Mouse (Mus musculus) forelimb bud, embryonic 11.5 days (tissue): ENCODE data around the gene Kdm2b.

Experiments used
- DNase-seq: peaks from one replicate; pipeline ENCODE4 v3.0.0-alpha.2; 2012; ENCODE audit warnings: low read depth, low spot score

The Kdm2b gene

DNA sequence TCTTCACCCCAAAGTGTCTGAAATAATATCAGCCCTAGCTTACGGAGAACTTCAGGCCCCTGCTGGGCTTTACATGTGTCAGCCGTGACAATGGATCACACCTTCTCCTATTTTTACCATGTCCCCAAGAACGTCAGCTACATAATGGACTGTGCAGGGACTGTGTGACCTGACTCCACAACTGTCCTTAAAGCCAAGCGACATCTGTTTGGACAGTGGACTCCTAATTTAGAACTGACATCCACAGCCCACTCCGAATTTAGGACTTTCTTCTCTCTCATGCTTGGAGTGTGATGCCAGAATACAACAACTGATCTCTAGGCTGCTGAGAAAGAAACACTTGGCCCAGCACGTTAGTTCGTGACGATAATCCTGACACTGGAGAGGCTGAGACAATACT, 62.5 kb downstream of the Kdm2b start:
- DNase-seq = no peak

DNA sequence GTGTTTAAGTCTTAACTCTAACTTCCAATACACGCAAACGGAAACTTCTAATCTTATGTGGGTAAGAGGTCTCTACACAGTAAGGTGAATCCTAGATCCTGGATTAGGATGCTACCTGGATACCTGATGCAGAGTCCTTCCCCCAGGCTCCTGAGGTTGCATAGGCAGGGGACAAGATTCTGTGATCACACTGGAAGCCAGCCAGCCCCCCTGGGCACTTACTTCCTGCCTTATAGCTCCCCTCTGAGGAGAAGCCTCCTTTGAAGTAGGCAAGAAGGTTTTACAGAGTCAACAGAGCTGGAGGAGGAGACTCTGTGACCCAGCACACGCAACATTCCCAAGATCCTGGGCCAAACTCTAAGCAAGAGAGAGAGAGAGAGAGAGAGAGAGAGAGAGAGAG, 63.3 kb downstream of the Kdm2b start:
- DNase-seq = no peak

DNA sequence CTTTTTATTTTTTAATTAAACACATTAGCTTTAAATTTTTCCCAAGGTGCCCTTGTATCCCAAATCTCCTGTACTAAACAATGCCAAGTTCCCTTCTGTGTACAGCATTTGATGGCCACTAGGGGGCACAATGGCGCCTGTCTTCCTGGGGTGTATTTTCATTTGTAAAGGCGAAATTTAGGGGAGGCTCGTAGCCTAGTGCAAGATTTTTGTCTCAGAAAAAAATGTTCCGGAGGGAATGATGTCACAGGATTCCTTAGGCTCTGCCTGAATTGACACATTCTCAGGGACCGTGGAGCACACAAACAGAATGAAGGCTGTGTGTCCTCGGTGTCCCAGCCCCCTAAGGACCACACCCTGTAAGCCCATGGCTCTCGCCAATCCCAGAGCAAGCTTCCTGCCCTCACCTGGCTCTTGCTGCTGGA, 64.1 kb downstream of the Kdm2b start:
- peak; percentile 68 for DNase-seq

DNA sequence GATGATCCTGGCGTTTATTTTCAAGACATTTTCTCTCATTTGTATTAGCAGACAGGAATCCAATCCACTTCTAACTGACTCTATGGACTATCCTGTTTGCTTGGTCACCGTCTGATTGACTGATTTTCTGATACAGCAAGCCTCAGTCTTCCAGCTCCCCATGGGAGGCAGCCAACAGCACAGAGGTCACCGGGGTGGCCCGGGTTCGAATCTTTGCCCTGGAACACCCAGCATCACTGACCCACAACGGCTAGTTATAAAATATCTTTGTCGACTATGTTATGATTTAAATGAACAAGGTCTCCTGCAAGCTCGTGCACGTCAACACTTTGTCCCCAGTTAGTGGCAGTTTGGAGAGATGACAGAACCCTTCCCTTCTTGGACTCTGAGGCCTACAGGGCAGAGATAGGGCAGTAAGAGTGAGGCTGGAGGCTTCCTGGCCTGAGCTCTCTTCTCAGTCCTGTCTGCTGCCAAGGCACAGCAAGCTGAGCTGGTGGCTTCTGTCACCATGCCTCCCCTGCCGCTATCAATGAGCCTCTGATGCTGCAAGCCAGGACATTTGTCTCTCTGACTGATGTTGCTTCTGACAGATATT, 65.7 kb downstream of the Kdm2b start:
- no peak for DNase-seq

DNA sequence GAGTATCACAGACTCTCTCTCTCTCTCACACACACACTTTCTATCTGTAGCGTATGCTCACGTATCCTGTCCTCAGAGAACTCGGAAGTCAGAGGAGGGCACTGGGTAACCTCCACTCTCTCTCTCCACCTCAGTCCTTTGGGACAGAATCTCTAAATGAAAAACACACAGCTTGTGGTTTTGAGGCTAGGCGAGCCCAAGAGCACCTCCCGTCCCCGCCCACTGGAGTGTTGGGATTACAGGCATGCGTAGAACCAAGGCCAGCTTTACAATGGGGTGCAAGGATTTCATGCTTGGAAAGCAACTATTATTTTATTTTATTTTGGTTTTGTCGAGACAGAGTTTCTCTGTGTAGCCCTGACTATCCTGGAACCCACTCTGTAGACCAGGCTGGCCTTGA, 67.7 kb downstream of the Kdm2b start:
- no peak for DNase-seq

DNA sequence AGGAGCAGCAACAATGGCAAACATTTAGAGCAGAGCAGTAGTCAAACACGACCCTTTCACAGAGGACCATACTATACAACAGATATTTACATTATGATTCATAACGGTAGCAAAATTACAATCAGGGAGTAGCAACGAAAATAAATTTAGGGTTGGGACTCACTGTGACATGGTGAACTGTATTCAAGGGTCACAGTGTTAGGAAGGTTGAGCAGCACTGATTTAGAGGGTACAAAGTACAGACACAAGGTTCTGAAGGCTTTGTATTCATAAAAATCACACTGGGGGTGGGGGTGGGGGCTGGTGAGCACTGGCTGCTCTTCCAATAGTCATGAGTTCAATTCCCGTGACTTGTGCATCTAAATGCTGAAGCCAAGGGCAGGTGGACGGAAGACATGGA, 69.1 kb downstream of the Kdm2b start:
- DNase-seq = no peak

DNA sequence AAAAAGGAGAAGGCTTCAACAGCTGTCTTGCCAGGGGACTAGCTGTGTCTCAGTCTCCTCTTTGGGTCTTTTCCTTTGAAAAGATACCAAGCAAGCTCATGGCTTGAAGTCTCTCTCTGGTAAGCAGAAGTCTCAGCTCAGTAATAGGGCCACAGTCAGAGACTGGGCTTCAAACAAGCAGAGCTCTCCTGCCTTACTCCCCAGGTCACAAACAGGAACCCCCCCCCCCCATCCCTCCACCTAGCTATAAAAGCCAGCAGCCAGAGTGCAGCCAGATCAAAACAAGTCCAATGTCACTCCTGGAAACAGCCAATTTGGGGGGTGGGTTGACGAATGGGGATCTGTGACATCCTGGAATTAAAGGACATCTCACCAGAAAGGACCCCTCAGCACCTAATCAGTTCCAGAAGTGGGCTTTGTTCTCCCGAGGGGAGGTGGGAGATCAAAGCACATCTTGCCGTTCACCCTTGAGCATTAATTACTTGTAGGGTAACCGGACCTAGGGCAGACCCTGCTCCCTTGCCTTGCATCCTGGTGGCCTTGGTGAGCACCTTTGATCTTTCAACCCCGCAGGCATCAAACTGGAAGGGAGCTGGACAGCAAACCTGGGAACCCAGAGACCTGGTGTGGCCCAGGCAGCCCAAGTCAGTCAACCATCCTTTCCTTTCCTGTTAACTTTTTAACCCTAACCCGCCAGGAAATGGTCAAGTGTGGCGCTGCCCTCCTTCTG, 71.5 kb downstream of the Kdm2b start:
- DNase-seq = peak; percentile 78

DNA sequence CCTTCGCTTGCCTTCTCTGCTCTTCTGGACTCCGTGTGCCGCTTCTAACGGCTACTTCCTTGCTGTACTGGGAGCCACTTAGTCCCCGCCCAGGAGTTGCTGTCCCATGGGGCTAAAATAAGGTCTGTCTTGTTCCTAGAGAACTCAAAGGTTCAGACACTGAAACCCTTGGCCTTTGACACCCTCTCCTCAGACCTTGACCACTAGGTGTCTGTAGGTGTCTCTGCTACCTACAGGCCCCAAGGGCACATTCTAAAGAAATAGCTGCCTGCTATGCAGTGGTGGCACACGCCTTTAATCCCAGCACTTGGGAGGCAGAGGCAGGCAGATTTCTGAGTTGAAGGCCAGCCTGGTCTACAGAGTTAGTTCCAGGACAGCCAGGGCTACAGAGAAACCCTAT, 73.5 kb downstream of the Kdm2b start:
- DNase-seq = no peak

DNA sequence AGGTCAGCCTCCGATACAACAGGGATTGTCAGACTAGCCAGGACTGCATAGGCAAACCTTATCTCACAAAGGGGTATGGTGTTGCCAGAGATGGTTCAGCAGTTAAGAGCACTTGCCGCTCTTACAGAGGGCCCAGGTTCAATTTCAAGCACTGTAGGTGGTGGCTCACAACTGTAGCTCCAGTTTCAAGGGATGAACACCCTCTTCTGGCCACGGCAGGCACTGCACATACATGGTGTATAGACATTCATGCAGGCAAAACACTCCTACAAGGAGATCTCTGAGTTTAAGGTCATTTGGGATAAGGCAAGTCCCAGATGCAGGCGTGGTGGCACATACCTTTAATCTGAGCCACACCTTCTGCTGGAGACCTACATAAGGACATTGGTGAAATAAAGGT, 76.8 kb downstream of the Kdm2b start:
- no peak for DNase-seq

DNA sequence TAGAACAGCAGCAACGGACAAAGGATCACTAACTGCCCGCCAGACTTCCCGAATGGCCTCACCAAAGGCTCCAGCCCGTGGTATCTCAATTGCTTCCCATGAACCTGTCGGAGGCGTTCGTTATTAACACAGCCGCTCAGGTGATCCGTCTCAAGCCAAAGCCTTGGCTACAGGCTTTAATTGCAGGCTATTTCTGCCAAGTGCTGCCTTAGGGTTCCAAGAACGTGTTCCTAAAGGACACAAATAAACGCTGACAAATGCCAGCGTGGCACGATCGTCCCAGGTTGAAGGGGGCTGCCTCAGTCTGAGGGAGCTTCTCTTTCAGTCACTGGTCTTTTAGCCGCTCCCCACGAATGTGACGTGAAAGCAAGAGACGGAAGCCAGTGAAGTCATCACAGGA, 80.1 kb downstream of the Kdm2b start:
- no peak for DNase-seq

DNA sequence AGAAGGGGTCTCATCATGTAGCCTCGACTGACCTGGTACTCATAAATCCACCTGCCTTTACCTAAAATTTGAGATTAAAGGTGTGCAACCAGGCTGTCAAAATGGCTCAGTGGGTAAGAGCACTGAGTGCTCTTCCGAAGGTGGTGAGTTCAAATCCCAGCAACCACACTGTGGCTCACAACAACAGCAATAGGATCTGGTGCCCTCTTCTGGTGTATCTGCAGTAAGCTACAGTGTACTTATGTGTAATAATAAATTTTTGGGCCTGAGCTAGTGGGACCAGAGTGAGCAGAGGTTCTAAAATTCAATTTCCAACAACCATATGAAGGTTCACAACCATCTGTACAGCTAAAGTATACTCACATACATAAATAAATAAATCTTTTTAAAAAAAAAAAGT, 81.6 kb downstream of the Kdm2b start:
- no peak for DNase-seq

DNA sequence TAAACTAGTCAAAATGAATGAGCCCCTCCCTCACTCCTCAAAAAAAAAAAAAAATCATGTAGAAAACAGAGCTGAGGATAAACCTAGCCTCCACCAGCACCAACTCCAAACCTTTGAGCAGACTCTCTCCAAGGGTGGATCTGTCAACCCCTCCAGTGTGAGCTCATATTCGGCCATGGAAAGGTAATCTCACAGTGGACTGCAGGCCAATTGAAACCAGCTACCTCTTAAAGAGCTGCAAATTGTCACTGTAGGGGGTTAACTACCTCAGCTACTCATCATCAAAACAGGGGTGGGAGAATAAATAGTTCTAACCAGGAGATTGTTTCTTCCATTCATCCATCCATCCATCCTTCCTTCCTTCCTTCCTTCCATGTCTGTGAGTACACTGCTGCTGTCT, 82.4 kb downstream of the Kdm2b start:
- no peak for DNase-seq

DNA sequence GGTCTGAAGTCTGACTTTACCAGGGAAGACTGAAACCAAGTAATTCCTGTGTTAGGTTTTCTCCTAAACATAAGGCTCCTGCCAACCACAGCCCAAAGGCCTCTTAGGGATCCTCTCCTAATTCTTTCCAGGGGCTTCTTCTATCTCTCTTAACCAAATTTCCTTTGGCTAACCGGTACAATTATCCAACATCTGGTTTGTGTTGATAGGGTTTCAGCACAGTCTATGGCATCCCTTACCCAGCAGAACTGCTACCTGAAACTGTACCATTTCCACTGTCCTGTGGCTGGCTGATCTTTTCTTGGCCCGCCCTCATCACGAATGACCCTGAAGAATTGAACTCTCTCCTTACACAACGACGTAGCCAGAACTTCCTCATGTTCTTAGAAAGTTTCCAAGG, 86.5 kb downstream of the Kdm2b start:
- DNase-seq = no peak

DNA sequence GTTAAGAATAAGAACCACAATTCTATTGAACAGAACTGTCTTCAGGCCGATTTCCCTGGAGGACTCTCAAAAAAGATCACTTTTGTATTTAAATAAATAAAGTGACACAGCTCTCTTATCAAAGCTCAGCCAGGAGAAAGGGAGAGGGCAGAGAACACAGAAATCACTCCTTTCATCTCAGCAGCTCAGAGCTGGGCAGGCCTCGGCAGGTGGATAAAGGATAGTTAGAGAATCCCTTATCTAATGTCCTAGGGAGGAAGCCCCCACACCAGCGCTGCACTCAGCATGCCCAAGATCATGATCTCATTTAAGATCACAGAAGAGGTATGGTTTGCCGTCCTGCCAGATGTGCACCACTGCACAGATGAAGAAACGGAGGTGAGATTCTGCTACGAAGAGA, 87.4 kb downstream of the Kdm2b start:
- DNase-seq = no peak

DNA sequence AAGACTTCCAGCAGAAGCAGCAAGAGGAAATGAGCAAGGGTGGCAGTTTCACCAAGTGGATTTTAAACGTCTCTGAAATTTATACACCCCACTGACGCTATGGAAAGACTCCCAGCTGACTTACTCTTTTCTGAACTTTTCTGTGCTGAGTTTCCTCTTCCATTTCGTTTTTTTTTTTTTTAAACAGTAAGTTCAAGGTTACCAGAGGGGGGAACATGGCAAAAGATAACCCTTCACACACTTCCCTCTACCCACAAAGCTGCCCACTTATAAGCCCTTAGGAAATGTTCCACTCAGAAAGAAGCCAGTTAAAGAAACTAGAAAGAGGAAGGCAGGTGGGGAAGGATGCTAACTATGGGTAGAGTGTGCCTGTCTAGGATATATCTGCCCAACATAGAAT, 88.0 kb downstream of the Kdm2b start:
- no peak for DNase-seq

DNA sequence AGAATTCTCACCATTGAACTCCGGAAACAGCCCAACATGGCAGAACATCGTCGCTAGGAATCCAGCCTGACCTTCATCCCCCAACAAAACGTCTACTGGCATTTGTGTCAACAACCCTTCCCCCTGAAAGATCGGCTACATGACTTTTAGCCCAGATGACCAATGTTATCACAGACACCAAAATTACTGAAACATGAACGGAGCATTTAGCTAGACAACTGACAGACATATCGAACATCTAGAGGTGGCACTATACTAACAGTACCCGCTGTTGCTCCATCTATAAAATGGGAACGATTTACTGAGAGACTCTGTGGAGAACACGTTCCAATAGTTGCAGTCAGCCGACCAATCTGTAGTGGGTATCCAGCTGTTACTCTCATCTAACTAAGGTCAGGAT, 88.4 kb downstream of the Kdm2b start:
- no peak for DNase-seq

DNA sequence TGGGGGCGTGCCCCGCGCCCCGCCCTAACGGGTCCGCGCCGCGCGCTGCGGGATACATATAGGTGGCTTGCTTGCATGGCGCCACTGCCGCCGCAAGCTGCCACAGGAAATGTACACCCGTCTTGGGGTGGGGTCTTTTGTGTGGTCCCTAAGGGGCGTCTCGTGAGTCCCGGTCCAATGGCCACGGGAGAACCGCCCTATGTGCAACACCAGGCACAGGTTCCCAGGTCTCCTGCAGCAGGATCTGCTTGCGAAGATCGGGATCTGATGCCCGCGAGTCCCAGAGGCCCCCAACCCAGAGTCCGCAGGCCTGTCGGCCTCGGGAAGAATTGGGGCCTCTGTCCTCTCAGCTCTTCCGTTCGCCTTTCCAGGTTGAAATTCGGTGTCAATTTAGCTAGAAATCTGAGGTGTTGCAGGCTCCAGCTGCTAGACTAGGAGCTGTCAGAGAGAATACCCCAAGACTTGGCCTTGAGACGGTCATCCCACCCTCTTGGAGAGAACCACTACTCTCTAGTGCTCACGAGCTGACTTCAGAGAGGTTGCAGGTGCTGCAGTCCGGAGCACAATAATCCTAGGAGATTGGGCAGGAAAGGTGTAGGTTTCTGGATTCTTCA, 89.0 kb downstream of the Kdm2b start:
- no peak for DNase-seq

DNA sequence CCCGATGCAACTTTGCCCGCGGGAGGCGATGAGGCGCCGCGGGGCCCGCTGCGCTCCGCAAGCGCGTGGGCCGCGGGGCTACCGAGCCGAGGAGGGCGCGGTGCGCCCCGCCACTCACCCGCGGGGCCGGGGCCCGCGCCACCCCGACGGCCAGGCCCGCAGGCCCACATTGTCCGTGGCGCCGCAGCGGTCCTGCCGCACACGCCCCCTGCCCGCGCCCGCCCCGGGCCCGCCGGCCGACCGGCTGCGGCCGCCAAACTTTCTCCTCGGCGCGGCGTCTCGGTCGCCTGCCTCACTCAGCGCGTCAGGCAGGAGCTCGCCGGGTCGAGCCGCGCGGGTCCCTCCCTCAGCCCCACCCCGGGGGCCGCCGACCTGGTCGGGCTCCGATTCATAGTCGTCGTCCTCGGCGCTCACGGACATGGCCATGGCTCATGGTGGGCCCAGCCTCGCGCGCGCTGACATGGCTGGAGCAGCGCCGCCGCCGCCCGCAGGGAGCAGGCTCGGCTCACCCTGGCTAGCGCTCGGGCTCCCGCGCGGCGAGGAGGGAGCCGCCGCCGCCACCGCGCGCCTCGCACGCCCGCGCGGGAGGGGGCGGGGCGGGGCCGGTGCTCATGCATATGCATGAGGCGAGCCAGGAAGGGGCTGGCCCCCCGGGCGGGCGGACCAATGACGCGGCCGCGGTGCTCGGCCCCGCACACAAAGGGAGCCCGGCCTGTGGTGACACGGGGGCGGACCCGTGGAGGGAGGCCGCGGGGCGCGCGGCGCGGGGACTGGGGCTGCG, 89.7 kb downstream of the Kdm2b start:
- peak; percentile 88 for DNase-seq

DNA sequence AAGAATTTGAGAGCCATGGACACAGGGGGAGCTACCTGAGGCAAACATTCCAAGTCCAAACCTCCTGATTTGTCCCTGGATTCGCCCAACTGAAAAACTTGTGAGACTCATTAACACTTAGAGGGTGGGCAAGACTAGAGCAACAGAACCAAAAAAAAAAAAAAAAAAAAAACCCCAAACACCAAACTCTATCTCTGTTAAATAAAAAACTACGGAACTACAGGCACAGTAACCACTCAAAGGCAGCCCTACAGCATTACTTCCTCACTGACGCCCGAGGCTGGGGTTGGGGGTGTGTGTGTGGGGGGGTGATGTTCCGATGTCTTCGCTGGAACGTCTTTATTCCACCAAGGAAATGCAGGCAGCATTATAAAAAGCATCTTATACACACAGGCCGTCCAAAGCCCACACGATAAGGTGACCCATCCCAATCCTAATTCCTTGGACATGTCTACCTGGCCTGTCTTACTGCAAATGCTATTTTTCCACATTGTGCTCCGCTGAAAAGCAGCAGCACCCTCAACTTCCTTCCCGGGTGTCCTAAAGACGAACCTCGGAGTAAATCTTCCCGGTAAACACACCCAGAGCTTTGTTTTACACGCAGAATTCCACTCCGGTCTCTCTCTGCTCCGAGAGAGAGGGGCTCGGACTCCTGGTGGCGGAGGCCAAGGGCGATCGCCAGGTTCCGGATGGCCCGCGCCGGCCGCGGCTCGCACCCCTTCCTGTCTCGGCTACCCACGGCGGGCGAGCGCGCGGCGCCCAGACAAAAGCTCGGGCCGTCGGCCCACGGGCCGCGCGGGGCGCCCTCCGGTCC, 90.5 kb downstream of the Kdm2b start:
- no peak for DNase-seq

DNA sequence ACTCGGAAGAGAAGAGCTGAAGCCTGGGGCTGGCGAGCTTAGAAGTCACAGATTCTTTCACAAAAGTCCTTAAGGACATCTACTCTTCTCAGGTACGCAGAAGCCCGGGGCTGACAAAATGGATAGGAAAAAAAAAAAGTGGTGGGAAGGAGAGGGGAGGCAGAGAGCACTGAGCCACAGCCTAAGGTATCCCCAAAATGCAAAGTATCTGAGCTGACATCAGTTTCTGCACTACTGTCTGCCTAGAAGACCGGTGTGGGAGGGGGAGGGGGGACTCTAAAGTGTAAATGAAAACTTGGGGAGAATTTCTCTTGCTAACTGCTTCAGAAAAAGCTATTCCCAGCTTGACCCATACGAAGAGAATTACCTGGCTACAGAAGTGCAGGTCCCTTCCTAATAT, 91.5 kb downstream of the Kdm2b start:
- DNase-seq = no peak

DNA sequence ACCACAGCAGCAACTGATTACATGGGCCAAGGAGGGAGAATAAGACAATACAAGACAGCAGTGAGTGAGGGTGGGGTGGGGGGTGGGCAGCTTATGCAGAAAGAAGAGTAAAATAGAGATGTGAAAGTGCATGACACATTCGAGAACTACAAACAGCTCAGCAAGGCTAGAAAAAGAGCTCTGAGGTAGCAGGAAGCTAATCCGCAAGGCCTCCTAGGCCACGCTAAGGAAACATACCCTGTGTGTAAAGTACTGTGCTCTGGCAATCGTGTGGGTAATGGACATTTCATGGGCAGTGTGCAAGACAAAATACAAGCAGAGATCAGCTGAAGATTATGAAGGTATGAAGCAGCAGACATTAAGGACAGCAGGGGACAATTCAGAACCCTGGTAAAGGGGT, 94.8 kb downstream of the Kdm2b start:
- no peak for DNase-seq
